Mouse (Mus musculus): Measurements from ENCODE around the gene Gm10282.

Gene Gm10282

GRCm38 (mm10) chr8:72305210-72305905 lies at the start of gene Gm10282:
Gene Gm10282 (minus strand): TSS chr8:72305260.
- DNase-seq (ENCODE audit: low spot score in 2 of 2): no peak

GRCm38 (mm10) chr8:72354272-72354671 lies 49.2 kb upstream of the Gm10282 start:
- peak; percentile 73 to 82 for DNase-seq (ENCODE audit: low spot score in 2 of 2)

GRCm38 (mm10) chr8:72353700-72354045 lies 48.6 kb upstream of the Gm10282 start:
- DNase-seq (ENCODE audit: low spot score in 2 of 2): peak in 1 of 2 experiments; percentile 12

- DNase-seq (ENCODE audit: low spot score in 2 of 2): peak in 1 of 2 experiments; percentile 11
Measured at GRCm38 (mm10) chr8:72352951-72353699, 48.1 kb upstream of the Gm10282 start.

- no peak for DNase-seq (ENCODE audit: low spot score in 2 of 2)
Measured at GRCm38 (mm10) chr8:72351405-72352005, 46.4 kb upstream of the Gm10282 start.

- peak in 1 of 2 experiments; percentile 72 for DNase-seq (ENCODE audit: low spot score in 2 of 2)
Measured at GRCm38 (mm10) chr8:72350727-72351126, 45.7 kb upstream of the Gm10282 start.

GRCm38 (mm10) chr8:72349838-72350237 lies 44.8 kb upstream of the Gm10282 start:
- DNase-seq (ENCODE audit: low spot score in 2 of 2): no peak

- no peak for DNase-seq (ENCODE audit: low spot score in 2 of 2)
Measured at GRCm38 (mm10) chr8:72348956-72349355, 43.9 kb upstream of the Gm10282 start.

- no peak for DNase-seq (ENCODE audit: low spot score in 2 of 2)
Measured at GRCm38 (mm10) chr8:72348114-72348513, 43.1 kb upstream of the Gm10282 start.

GRCm38 (mm10) chr8:72347553-72347952 lies 42.5 kb upstream of the Gm10282 start:
- no peak for DNase-seq (ENCODE audit: low spot score in 2 of 2)

GRCm38 (mm10) chr8:72343725-72344124 lies 38.7 kb upstream of the Gm10282 start:
- DNase-seq (ENCODE audit: low spot score in 2 of 2): peak in 1 of 2 experiments; percentile 28

GRCm38 (mm10) chr8:72342556-72343300 lies 37.7 kb upstream of the Gm10282 start:
- no peak for DNase-seq (ENCODE audit: low spot score in 2 of 2)

GRCm38 (mm10) chr8:72337034-72337433 lies 32.0 kb upstream of the Gm10282 start:
- DNase-seq (ENCODE audit: low spot score in 2 of 2): no peak

- DNase-seq (ENCODE audit: low spot score in 2 of 2): no peak
Measured at GRCm38 (mm10) chr8:72336273-72336672, 31.2 kb upstream of the Gm10282 start.

- no peak for DNase-seq (ENCODE audit: low spot score in 2 of 2)
Measured at GRCm38 (mm10) chr8:72334144-72334641, 29.1 kb upstream of the Gm10282 start.

- no peak for DNase-seq (ENCODE audit: low spot score in 2 of 2)
Measured at GRCm38 (mm10) chr8:72333429-72334143, 28.5 kb upstream of the Gm10282 start.

GRCm38 (mm10) chr8:72331631-72332030 lies 26.6 kb upstream of the Gm10282 start:
- DNase-seq (ENCODE audit: low spot score in 2 of 2): no peak

GRCm38 (mm10) chr8:72330806-72331516 lies 25.9 kb upstream of the Gm10282 start:
- no peak for DNase-seq (ENCODE audit: low spot score in 2 of 2)

GRCm38 (mm10) chr8:72329116-72329515 lies 24.1 kb upstream of the Gm10282 start:
- DNase-seq (ENCODE audit: low spot score in 2 of 2): no peak

GRCm38 (mm10) chr8:72324708-72325107 lies 19.6 kb upstream of the Gm10282 start:
- DNase-seq (ENCODE audit: low spot score in 2 of 2): no peak
